Mouse (Mus musculus) liver, postnatal 0 days (tissue): ENCODE data around the gene Phlda1. TPM values are rescaled to one million over a fixed set of nuclear protein-coding genes. Genes with fewer than 3 reads are reported as not detected.

Source experiments
- ATAC-seq: fragments of 200-750 bp; cut with Nextera tagmentation; 2 replicates; pipeline ENCODE4 v1.8.0; 2017; ENCODE audit warnings: mild to moderate bottlenecking, moderate library complexity
- DNase-seq: peaks from one replicate; pipeline ENCODE4 v3.0.0-alpha.2; 2016
- H3K27ac ChIP-seq: fragments of 300-500 bp; sonication (generic); 2 replicates; pipeline ENCODE4 v1.5.1; 2014; ENCODE audit warnings: antibody characterized with exemption, moderate library complexity, mild to moderate bottlenecking, low read depth
- H3K27me3 ChIP-seq: fragments of 300-500 bp; sonication (generic); 2 replicates; pipeline ENCODE4 v1.6.1; 2014; ENCODE audit warnings: low read length, control low read depth, mixed read lengths; ENCODE audit not compliant: insufficient read depth
- H3K36me3 ChIP-seq: fragments of 300-500 bp; sonication (generic); replicated peaks from 2 replicates; pipeline ENCODE4 v1.6.1; 2014; ENCODE audit warnings: mild to moderate bottlenecking, control low read depth, low read length, moderate library complexity, mixed read lengths; ENCODE audit not compliant: insufficient read depth
- H3K4me1 ChIP-seq: fragments of 300-500 bp; sonication (generic); 2 replicates; pipeline ENCODE4 v1.6.1; 2014; ENCODE audit warnings: antibody characterized with exemption, mild to moderate bottlenecking, control low read depth; ENCODE audit not compliant: insufficient read depth
- H3K4me2 ChIP-seq: fragments of 300-500 bp; sonication (generic); 2 replicates; pipeline ENCODE4 v1.6.1; 2014; ENCODE audit warnings: low read depth, mild to moderate bottlenecking, low read length, moderate library complexity, mixed read lengths
- H3K4me3 ChIP-seq: fragments of 300-500 bp; sonication (generic); 2 replicates; pipeline ENCODE4 v1.5.1; 2014; ENCODE audit warnings: low read depth, low read length
- H3K9ac ChIP-seq: fragments of 300-500 bp; sonication (generic); replicated peaks from 2 replicates; pipeline ENCODE4 v1.6.1; 2014; ENCODE audit warnings: mild to moderate bottlenecking, moderate library complexity
- H3K9me3 ChIP-seq: fragments of 300-500 bp; sonication (generic); 2 replicates; pipeline ENCODE4 v1.6.1; 2016; ENCODE audit warnings: mild to moderate bottlenecking, control low read depth, low read length, mixed read lengths
- CTCF ChIP-seq: sonication (generic); IDR thresholded peaks from 2 replicates; pipeline ENCODE4 v1.5.1; 2016; ENCODE audit warnings: antibody characterized with exemption, low read depth
- EP300 ChIP-seq: IDR thresholded peaks from 2 replicates; pipeline ENCODE4 v1.6.1; 2016; ENCODE audit warnings: antibody characterized with exemption, low read depth, mild to moderate bottlenecking
- WGBS: fragments of 180-500 bp; shearing (Covaris S2); extraction: QIAGEN DNeasy Blood & Tissue Kit; methylation state at CpG from one replicate; pipeline ENCODE4 v1.1.7; 2014; ENCODE audit not compliant: insufficient replicate concordance; 5-methylcytosine and 5-hydroxymethylcytosine counted together
- polyA plus RNA-seq: library from polyadenylated mRNA; unstranded; fragments of >200 nt; fragmentation: Nextera tagmentation; extraction: Ambion mirVana; gene quantifications from 2 replicates; pipeline ENCODE4 v1.2.1, GENCODE M21; 2015

Phlda1 gene
- polyA plus RNA-seq, 1 experiment from 2014 or later, result 29.6 TPM

- WGBS, result 82% methylated on average over 5 of the region's 5 CpGs
- 0 out of 2 replicates have a peak, but pooled peaks cover 2% of the 10 kb centered on the region for H3K9me3 ChIP-seq
- ATAC-seq, result no peak
- H3K4me2 ChIP-seq, result no peak overlapping the region
- no peaks in the 10 kb centered on the region for H3K36me3 ChIP-seq
- H3K27me3 ChIP-seq, result no peaks in the 10 kb centered on the region
- no peak overlapping the region for H3K9ac ChIP-seq
- H3K4me3 ChIP-seq, result no peak overlapping the region
- no peak overlapping the region for H3K27ac ChIP-seq
- peaks cover 9% of the 10 kb centered on the region for H3K4me1 ChIP-seq
- DNase-seq, result peak; percentile 30
- TF ChIP-seq CTCF (no peak), EP300 (no peak)
Observed at GRCm38 (mm10) chr10:111554651-111555050, 48.6 kb downstream of the Phlda1 start.

GRCm38 (mm10) chr10:111558211-111558610, 52.1 kb downstream of the Phlda1 start:
- DNase-seq (no peak), ATAC-seq (peak; percentile 87)
- Histone ChIP-seq H3K4me2 (no peak overlapping the region), H3K36me3 (no peaks in the 10 kb centered on the region), H3K9ac (no peak overlapping the region), H3K27ac (0 out of 2 replicates have a peak overlapping the region, but pooled peaks have one; percentile 26), H3K4me1 (peaks cover 10% of the 10 kb centered on the region), H3K27me3 (no peaks in the 10 kb centered on the region), H3K4me3 (no peak overlapping the region), H3K9me3 (no peaks in the 10 kb centered on the region)
- TF ChIP-seq EP300, result no peak
- TF ChIP-seq CTCF, result no peak
- WGBS, result 63% methylated on average over 5 of the region's 5 CpGs

Other genes with a start within 250 kb of the Phlda1 start
- 2.0 TPM in 2 replicates for gene Bbs10, start 207.6 kb upstream of the Phlda1 start, polyA plus RNA-seq
- 69.9 and 73.7 TPM in 2 replicates for gene Nap1l1, start 33.1 kb upstream of the Phlda1 start, polyA plus RNA-seq